Mouse (Mus musculus): Measurements from ENCODE around the gene Rassf9.

- TF ChIP-seq CTCF (IDR thresholded peaks at IDR 0.05; ENCODE audit: low read depth, low read length) = no peak
- TF ChIP-seq POLR2A (IDR thresholded peaks at IDR 0.05; ENCODE audit: extremely low read depth, insufficient read depth, low read length) = no peak
Measured at GRCm38 (mm10) chr10:102527901-102528300, 15.9 kb downstream of the Rassf9 start.
